Mouse (Mus musculus): Measurements from ENCODE around the gene Rpl9.

The Rpl9 gene

DNA sequence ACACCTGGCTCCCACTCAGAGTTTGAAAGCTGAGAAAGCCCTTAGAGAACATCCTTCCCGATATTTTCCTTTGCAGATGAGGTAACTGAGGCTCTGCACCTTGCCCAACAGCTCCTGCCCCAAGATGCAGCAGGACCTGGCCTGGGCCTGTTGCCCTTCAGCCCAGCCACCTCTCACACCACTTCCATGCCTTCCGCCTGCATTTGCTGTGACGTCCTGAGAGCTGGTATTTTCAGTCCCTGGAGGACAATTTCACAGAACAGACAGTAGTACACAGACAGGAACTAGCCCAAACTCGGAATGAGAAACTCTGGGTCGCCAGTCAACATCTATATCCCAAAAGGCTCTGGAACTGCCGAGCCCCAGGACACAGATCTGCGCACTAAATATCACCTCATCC is 16.5 kb downstream of the Rpl9 start:
- in situ Hi-C loops (cut with MboI, MseI): no loop called here

DNA sequence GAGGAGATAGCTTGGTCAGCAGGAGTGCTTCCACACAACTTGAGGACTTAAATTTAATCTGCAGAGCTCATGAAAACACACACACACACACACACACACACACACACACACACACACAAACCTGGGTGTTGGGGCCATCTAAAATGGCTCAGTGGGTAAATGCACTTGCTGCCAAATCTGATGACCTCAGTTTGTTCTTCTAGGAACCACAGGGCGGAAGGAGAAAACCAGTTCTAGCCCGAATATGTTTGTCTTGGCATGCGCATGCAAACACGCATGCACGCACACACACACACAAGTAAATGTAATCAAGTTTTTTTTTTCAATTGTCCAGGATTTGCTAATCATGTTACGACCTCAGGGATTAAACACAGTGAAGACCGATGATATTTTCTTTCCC is 19.7 kb downstream of the Rpl9 start:
- in situ Hi-C loops (cut with MboI, MseI): no loop called here

DNA sequence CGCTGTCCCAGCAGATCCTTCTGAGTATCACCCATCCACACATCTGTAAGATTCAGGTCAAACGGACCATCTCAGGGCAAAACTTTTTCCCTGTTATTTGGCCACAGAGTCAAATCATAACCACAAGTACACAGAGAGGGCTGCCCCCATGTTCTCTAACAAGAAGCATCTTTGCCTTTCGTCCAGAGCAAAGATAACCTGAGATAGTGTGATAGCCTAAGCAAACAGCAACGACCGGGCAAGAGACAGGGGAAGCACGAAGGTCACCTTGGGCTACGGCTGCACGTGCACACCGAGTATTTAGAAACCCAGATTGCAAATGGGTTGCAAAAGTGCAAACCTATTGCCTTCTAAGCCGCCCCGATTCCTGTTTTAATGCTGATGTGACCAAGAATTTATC is 23.4 kb downstream of the Rpl9 start:
- in situ Hi-C loops (cut with MboI, MseI): loop anchor here in 1 of 2 experiments (5.0 kb wide), 1 partner anchor 61 kb away; no protein-coding TSS in a partner anchor

DNA sequence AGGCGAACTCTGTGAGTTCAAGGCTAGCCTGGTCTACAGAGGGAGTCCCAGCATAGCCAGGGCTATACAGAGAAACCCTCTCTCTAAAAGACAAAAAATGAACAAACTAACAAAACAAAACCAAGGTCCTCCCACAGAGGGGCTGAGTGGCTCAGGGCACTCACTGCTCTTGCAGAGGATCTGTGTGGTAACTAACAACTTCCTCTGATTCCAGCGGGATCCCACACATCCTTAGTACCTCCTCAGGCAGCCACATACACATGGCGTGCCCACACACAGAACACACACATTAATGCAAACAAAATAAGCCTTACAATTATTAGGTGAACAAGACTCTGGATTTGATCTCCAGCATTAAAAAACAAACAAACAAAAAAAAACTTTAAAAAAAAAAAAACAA is 33.5 kb downstream of the Rpl9 start:
- in situ Hi-C loops (cut with MboI, MseI): no loop called here

DNA sequence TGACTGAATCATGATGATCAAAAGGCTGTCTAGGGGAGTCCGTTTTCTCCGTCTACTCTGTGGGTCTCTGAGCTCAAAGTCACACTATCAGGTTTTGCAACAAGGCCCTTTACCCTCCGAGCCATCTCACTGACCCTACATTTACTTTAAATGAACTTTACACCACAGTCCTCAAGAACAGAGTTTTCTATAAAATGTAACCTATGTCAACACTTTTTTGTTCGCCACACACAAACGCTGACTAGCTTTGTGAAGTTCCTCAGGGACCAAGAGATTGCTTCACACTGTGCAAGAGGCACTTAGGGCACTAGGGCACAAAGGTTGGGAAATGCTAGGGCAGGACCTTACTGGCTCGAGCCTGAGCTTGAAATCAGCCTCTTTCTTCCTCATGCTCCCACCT is 34.4 kb downstream of the Rpl9 start:
- in situ Hi-C loops (cut with MboI, MseI): no loop called here

DNA sequence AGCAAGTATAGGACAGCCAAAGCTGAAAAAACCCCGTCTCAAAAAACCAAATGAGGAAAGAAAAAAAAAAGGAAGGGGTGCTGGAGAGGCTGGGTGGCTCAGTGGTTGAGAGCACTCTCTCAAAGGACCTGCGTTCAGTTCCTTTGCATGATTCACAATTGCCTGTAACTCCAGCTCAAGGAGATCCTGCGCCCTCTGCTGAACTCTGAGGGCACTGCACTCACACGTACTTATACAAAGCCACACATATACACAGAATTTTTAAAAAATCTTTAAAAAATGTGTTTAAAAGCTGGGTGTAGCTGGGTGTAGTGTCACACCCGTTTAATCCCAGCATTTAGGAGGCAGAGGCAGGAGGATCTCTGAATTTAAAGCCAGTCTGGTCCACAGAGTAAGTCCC is 36.3 kb downstream of the Rpl9 start:
- in situ Hi-C loops (cut with MboI, MseI): no loop called here

DNA sequence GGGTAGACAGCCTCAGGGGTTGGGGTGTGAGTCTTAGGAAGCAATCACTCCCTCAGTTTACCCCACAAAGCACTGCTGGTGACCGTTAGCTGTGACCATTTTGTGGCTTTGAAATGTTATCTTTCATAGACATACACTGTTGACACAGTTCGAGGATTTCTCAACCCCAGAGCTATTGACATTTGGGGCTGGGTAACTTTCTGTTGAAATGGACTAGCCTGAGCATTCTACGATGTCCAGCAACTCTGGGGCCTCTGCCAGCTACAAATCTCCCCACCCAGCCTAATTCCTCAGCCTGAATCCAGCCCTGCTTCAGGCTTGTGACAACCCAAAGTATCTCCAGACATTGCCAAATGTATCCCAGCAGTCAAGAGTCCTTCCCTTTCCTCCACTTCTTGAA is 37.1 kb downstream of the Rpl9 start:
- in situ Hi-C loops (cut with MboI, MseI): no loop called here

DNA sequence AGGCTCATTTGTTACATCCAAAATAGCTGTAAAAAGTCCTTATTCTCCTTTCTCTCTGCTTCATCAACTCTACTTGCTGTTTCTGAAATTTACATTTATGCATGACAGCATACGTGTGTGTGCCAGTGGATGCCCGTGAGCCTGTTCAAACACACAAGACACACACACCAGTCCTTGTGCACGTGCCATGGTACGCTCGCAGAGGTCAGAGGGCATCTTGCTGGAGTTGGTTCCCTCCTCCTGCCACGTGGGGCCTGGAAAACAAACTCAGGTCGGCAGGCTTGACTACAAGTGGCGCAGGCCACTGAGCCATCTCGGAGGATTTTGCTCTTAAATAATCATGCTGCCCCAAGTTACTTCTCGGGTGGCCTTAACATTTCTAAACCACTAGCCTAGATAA is 40.7 kb downstream of the Rpl9 start:
- in situ Hi-C loops (cut with MboI, MseI): no loop called here

DNA sequence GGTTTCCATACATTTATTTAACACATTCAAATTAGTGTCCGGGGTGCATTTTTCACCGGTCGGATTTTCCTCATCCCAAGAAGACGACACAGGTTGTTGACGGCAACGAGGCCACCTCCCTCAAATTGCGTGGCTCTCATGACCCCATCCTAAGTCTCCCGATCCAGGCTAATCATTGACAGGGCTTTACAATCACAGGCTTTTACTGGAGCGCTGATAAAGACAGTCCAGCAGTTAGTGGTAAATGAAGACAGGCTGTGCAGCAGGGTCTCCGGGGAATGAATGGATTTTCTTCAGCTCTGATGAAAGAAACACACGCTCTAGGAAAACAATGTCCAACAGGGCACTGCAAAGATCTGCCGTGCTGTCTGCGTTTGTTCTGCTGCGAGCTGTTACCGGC is 43.1 kb downstream of the Rpl9 start, which contains the start of gene Klb:
Gene Klb, plus strand, starts transcription at position 147 of the 400 bp plus-strand sequence.
- in situ Hi-C loops (cut with MboI, MseI): no loop called here

DNA sequence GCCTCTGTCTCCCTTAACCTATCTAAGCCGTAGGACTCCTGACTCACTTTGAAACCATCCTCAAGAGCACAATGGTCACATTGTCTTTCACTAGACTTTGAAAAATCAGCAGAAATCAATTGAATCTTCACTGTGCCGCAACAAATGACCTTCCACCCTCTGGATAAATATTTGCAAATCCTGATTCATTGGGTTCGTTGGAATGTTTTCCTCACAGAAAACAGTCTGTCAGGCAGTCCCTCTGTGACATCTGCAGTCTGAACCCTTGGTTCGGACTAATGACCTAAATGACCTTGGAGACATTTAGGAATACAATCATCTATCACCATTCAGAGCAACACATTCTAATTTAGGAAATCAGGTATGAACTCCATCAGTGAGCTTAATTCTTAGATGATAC is 51.1 kb downstream of the Rpl9 start:
- in situ Hi-C loops (cut with MboI, MseI): no loop called here

DNA sequence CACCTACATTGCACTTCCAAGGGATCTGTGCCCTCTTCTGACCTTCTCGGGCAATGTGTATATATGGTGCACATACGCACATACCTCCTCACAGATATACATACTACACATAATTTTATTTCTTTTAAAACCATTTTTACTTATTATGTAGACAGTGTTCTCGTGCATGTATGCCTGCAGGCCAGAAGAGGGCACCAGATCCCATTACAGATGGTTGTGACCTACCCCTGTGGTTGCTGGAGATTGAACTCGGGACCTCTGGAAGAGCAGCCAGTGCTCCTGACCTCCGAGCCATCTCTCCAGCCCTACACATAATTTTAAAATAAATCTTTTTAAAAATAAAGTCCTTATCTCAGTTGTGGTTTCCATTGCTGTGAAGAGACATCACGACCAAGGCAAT is 52.9 kb downstream of the Rpl9 start:
- in situ Hi-C loops (cut with MboI, MseI): loop anchor here in 1 of 2 experiments (10.0 kb wide), 1 partner anchor 1276 kb away; the partner anchor contains the start of gene Apbb2
